Mouse (Mus musculus): ENCODE results near the gene Xxylt1.

GRCm38 (mm10) chr16:31022287-31022686 is 58.9 kb downstream of the Xxylt1 start:
- TF ChIP-seq CTCF (IDR thresholded peaks at IDR 0.05) (no peak), EP300 (IDR thresholded peaks at IDR 0.05) (no peak)

Data from lung, postnatal 0 days (tissue).